Mouse (Mus musculus) neural tube, embryonic 10.5 days (tissue): ENCODE measurements around the gene Galnt10.

Experiments used
- DNase-seq: peaks from one replicate; pipeline ENCODE4 v3.0.0-alpha.2; 2017; ENCODE audit warnings: low spot score; ENCODE audit errors: extremely low spot score

Gene Galnt10

GRCm38 (mm10) chr11:57688179-57688929, 43.1 kb downstream of the Galnt10 start:
- no peak for DNase-seq

GRCm38 (mm10) chr11:57689811-57690210, 44.6 kb downstream of the Galnt10 start:
- DNase-seq: no peak

- no peak for DNase-seq
These were observed 45.6 kb downstream of the Galnt10 start for GRCm38 (mm10) chr11:57690836-57691235.

GRCm38 (mm10) chr11:57691939-57692338, 46.7 kb downstream of the Galnt10 start:
- no peak for DNase-seq

GRCm38 (mm10) chr11:57692726-57693125, 47.5 kb downstream of the Galnt10 start:
- no peak for DNase-seq

GRCm38 (mm10) chr11:57694486-57694885, 49.2 kb downstream of the Galnt10 start:
- DNase-seq: no peak

- no peak for DNase-seq
These were observed 51.0 kb downstream of the Galnt10 start for GRCm38 (mm10) chr11:57696207-57696676.

GRCm38 (mm10) chr11:57696807-57697251, 51.6 kb downstream of the Galnt10 start:
- no peak for DNase-seq

GRCm38 (mm10) chr11:57700114-57700513, 54.9 kb downstream of the Galnt10 start:
- DNase-seq: no peak

- no peak for DNase-seq
These were observed 56.1 kb downstream of the Galnt10 start for GRCm38 (mm10) chr11:57701193-57701925.

- no peak for DNase-seq
These were observed 56.7 kb downstream of the Galnt10 start for GRCm38 (mm10) chr11:57701956-57702355.

- DNase-seq: no peak
These were observed 61.4 kb downstream of the Galnt10 start for GRCm38 (mm10) chr11:57706620-57707019.

GRCm38 (mm10) chr11:57707114-57707798, 62.0 kb downstream of the Galnt10 start:
- no peak for DNase-seq

- DNase-seq: no peak
These were observed 63.2 kb downstream of the Galnt10 start for GRCm38 (mm10) chr11:57708174-57709154.

GRCm38 (mm10) chr11:57713960-57714359, 68.7 kb downstream of the Galnt10 start:
- no peak for DNase-seq

- no peak for DNase-seq
These were observed 71.5 kb downstream of the Galnt10 start for GRCm38 (mm10) chr11:57716721-57717120.

- DNase-seq: no peak
These were observed 72.2 kb downstream of the Galnt10 start for GRCm38 (mm10) chr11:57717432-57717831.

- no peak for DNase-seq
These were observed 72.8 kb downstream of the Galnt10 start for GRCm38 (mm10) chr11:57718081-57718480.

- DNase-seq: no peak
These were observed 74.4 kb downstream of the Galnt10 start for GRCm38 (mm10) chr11:57719631-57720030.

- DNase-seq: no peak
These were observed 74.8 kb downstream of the Galnt10 start for GRCm38 (mm10) chr11:57720076-57720475.
